8 mouse cellular contexts compared by ENCODE assay signal in genomic region chr5:9266280-9266923, GRCm38 (mm10). TPM values are rescaled to one million over a fixed set of nuclear protein-coding genes. Genes with fewer than 3 reads are reported as not detected.
A peak's percentile ranks its signal among the peaks of the same experiment; 100 is the strongest.
DNase-seq lines count a peak whose midpoint lies in the region; ATAC-seq lines count a peak whose summit lies in the region.

No protein-coding gene starts in this region.

- peaks cover 27% of the 10 kb centered on the region for H3K4me1 ChIP-seq in hindbrain, embryonic 13.5 days (replicated peaks)

- H3K4me2 ChIP-seq in hindbrain, embryonic 13.5 days, result peak overlapping the region; percentile 73

- DNase-seq in gastrocnemius, postnatal 14 days, result peak; percentile 6
- no peak for DNase-seq in gastrocnemius, postnatal 25 days
- peak; percentile 17 for DNase-seq in thymus, postnatal 4 days
- no peak for DNase-seq in thymus, postnatal 14 days
- no peak for DNase-seq in urinary bladder, adult 18-20 months (ENCODE audit: low spot score in 2 of 2)
- DNase-seq in right cerebral cortex, postnatal 4 days, result no peak

- H3K9me3 ChIP-seq in hindbrain, embryonic 13.5 days, result 0 out of 2 replicates have a peak, but pooled peaks cover under 1% of the 10 kb centered on the region

- peak overlapping the region; percentile 96 for H3K27ac ChIP-seq in hindbrain, embryonic 13.5 days

- H3K4me3 ChIP-seq in hindbrain, embryonic 13.5 days, result peak overlapping the region; percentile 77

- intact Hi-C loops in gastrocnemius, postnatal 14 days (cut with DNase I; ENCODE audit: low total_unique reads), result no loop called here

- ATAC-seq in hindbrain, embryonic 13.5 days (ENCODE audit: low FRiP score), result no peak; the same call in 1 of the 2 replicates
- peak; percentile 45 for ATAC-seq in megakaryocyte progenitor cell, adult 5-6 weeks (replicated peaks; ENCODE audit: poor library complexity)

- H3K27me3 ChIP-seq in hindbrain, embryonic 13.5 days, result no peaks in the 10 kb centered on the region

- WGBS in hindbrain, embryonic 13.5 days, result under 1% methylated on average over 30 of the region's 30 CpGs

- peak overlapping the region; percentile 89 for H3K9ac ChIP-seq in hindbrain, embryonic 13.5 days

- no peaks in the 10 kb centered on the region for H3K36me3 ChIP-seq in hindbrain, embryonic 13.5 days

RNA-seq across cellular contexts. Expression of gene 9330182L06Rik, which starts 0.5 kb away (rescaled TPM):
- under 1 TPM; 0.22 to 0.23 TPM for total RNA-seq in gastrocnemius, postnatal 14 days (2021)
- total RNA-seq in gastrocnemius, postnatal 25 days (2021), result under 1 TPM in 1 of 2 experiments, not detected in 1; 0.13 TPM
- polyA plus RNA-seq in hindbrain, embryonic 13.5 days (2015; fragmentation: Nextera tagmentation; extraction: Ambion mirVana), result 17.9 and 20.1 TPM in 2 replicates
- 1.0 and 1.7 TPM in 2 replicates for total RNA-seq in megakaryocyte progenitor cell, adult 5-6 weeks (2015)
- total RNA-seq in megakaryocyte progenitor cell, adult 5-6 weeks (2017), result 1.0 and 2.1 TPM in 2 replicates

Comparison
In these comparisons a context has a peak if more than half of its experiments do, and no peak if none do; other contexts are left out.
1. DNase-seq: peak in gastrocnemius, postnatal 14 days (single experiment) and thymus, postnatal 4 days (single experiment); none in gastrocnemius, postnatal 25 days (single experiment), thymus, postnatal 14 days (single experiment), urinary bladder, adult 18-20 months (0 of 2) and right cerebral cortex, postnatal 4 days (single experiment).